ENCODE assay signal across 8 mouse cellular contexts in genomic region chr13:46571141-46571592, GRCm38 (mm10).
A peak's percentile ranks its signal among the peaks of the same experiment; 100 is the strongest.
DNase-seq lines count a peak whose midpoint lies in the region; ATAC-seq and TF ChIP-seq lines count a peak whose summit lies in the region.

No protein-coding gene starts in this region.

- TF ChIP-seq CTCF in liver, adult 2 months (IDR thresholded peaks at IDR 0.05; ENCODE audit: low read depth, low read length) = no peak

- peak overlapping the region; percentile 16; the same call in 1 of the 2 replicates for H3K9ac ChIP-seq in forebrain, embryonic 15.5 days (replicated peaks)
- peak overlapping the region; percentile 30 for H3K9ac ChIP-seq in hindbrain, embryonic 15.5 days
- H3K9ac ChIP-seq in liver, adult 2 months (ENCODE audit: low read depth, low read length) = no peak overlapping the region

- peak overlapping the region; percentile 39 for H3K4me2 ChIP-seq in forebrain, embryonic 15.5 days (replicated peaks)
- H3K4me2 ChIP-seq in hindbrain, embryonic 15.5 days = peak overlapping the region; percentile 46

- H3K36me3 ChIP-seq in forebrain, embryonic 15.5 days = no peaks in the 10 kb centered on the region
- no peaks in the 10 kb centered on the region for H3K36me3 ChIP-seq in hindbrain, embryonic 15.5 days
- no peaks in the 10 kb centered on the region for H3K36me3 ChIP-seq in liver, adult 2 months (ENCODE audit: control insufficient read depth, insufficient read depth, low read length)

- no peak for TF ChIP-seq POLR2A in liver, adult 2 months (IDR thresholded peaks at IDR 0.05; ENCODE audit: extremely low read depth, insufficient read depth, low read length)

- H3K9me3 ChIP-seq in forebrain, embryonic 15.5 days = no peaks in the 10 kb centered on the region
- no peaks in the 10 kb centered on the region for H3K9me3 ChIP-seq in hindbrain, embryonic 15.5 days

- peaks cover 42% of the 10 kb centered on the region for H3K4me1 ChIP-seq in forebrain, embryonic 15.5 days
- H3K4me1 ChIP-seq in hindbrain, embryonic 15.5 days (replicated peaks) = peaks cover 24% of the 10 kb centered on the region
- peaks cover 5% of the 10 kb centered on the region; the same call in 1 of the 2 replicates for H3K4me1 ChIP-seq in liver, adult 2 months (ENCODE audit: control insufficient read depth, insufficient read depth, low read length)

- peak; percentile 86 for ATAC-seq in forebrain, embryonic 15.5 days (replicated peaks)
- ATAC-seq in hindbrain, embryonic 15.5 days (ENCODE audit: low FRiP score, low read depth) = peak; percentile 67; the same call in 1 of the 2 replicates
- ATAC-seq in monocyte, adult 5-6 weeks (replicated peaks; ENCODE audit: insufficient number of reproducible peaks, low FRiP score, low TSS enrichment, poor library complexity, severe bottlenecking) = peak; percentile 22; the same call in 1 of the 2 replicates

- no peaks in the 10 kb centered on the region for H3K27me3 ChIP-seq in forebrain, embryonic 15.5 days
- no peaks in the 10 kb centered on the region for H3K27me3 ChIP-seq in hindbrain, embryonic 15.5 days
- no peaks in the 10 kb centered on the region for H3K27me3 ChIP-seq in liver, adult 2 months (ENCODE audit: control insufficient read depth, insufficient read depth, low read length)

- 3% methylated on average over 12 of the region's 12 CpGs for WGBS in forebrain, embryonic 15.5 days
- 7% methylated on average over 12 of the region's 12 CpGs for WGBS in hindbrain, embryonic 15.5 days
- 3% methylated on average over 12 of the region's 12 CpGs for WGBS in liver, adult 2 months

- no peaks in the 10 kb centered on the region for H3K79me2 ChIP-seq in liver, adult 2 months (ENCODE audit: control insufficient read depth, insufficient read depth, low read length)

- peak; percentile 54 for DNase-seq in MN1 (ENCODE audit: low spot score)
- DNase-seq in cerebellum, adult 11 months = peak; percentile 30
- DNase-seq in liver, adult 2 months (ENCODE audit: extremely low read depth, low read depth, low spot score) = peak; percentile 18
- peak; percentile 53 for DNase-seq in yolk sac, embryonic 10.5 days (ENCODE audit: low spot score)
- no peak for DNase-seq in spleen, postnatal 10 days (ENCODE audit: low spot score in 2 of 2)

- H3K27ac ChIP-seq in forebrain, embryonic 15.5 days (replicated peaks) = peak overlapping the region; percentile 91
- peak overlapping the region; percentile 73 for H3K27ac ChIP-seq in hindbrain, embryonic 15.5 days (replicated peaks)
- H3K27ac ChIP-seq in liver, adult 2 months (replicated peaks; ENCODE audit: insufficient read depth, low read depth, low read length) = no peak overlapping the region

- H3K4me3 ChIP-seq in forebrain, embryonic 15.5 days = peak overlapping the region; percentile 8
- peak overlapping the region; percentile 11 for H3K4me3 ChIP-seq in hindbrain, embryonic 15.5 days
- no peak overlapping the region for H3K4me3 ChIP-seq in liver, adult 2 months (ENCODE audit: insufficient read depth, low read depth, low read length)

Comparison
In these comparisons a context has a peak if more than half of its experiments do, and no peak if none do; other contexts are left out.
1. DNase-seq: peak in MN1 (single experiment), cerebellum, adult 11 months (single experiment), liver, adult 2 months (single experiment) and yolk sac, embryonic 10.5 days (single experiment); none in spleen, postnatal 10 days (0 of 2).
2. ATAC-seq: peak in every context shown above with its lines; median percentile 86 in forebrain, embryonic 15.5 days; 67 in hindbrain, embryonic 15.5 days; 22 in monocyte, adult 5-6 weeks.